Mouse (Mus musculus) embryo, embryonic 11.5 days (tissue): Measurements from ENCODE around the gene Olfr1475.
"Not testable (repeated sequence)": the region's sequence is repeated elsewhere in the genome, so short reads cannot be mapped to it uniquely, and the experiment has no call there.

ENCODE experiments used
- DNase-seq: peaks from one replicate; pipeline ENCODE4 v3.0.0-alpha.2; 2012; ENCODE audit warnings: low read depth, low spot score

Gene Olfr1475

DNA sequence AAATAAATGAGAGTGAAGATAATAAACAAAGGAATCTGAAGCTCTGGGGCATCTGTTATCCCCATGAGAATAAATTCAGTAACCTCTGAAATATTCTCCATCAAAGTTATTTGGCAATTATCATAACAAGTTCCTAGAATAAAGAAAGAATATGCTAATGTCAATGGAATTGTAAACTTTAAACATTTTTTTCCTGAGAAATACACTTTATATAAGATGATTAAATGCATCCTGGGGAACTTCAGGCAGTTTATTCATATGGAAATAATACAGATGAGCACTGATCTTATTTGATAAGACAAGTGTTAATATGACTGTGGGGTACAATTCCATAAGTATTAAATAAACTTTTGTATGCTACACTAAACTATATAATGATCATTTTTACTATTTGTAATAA lies at the start of gene Olfr1475:
TSS of gene Olfr1475 (minus strand) at position 101 of the 400 bp plus-strand sequence.
- DNase-seq: no peak

DNA sequence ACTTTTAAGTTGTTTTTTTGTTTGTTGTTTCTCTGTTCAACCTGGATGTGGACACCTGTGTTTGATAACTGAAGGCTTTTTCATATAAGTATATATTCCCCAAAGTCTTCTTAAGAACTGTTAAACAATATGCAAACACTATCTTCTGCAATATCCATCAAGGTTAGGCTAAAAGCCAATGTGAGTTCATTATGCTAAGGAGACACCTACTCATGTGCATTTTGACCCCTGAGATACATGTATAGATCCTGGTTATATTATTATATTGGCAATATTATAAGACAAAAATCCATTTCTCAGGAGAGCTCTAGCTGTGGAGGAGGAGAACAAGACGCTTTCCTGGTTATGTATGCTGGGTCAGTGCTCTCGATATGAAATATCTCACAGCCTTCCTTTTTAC lies 47.6 kb upstream of the Olfr1475 start, which contains the start of gene Olfr1480:
TSS of gene Olfr1480 (plus strand) at position 301 of the 400 bp plus-strand sequence.
- DNase-seq: no peak

DNA sequence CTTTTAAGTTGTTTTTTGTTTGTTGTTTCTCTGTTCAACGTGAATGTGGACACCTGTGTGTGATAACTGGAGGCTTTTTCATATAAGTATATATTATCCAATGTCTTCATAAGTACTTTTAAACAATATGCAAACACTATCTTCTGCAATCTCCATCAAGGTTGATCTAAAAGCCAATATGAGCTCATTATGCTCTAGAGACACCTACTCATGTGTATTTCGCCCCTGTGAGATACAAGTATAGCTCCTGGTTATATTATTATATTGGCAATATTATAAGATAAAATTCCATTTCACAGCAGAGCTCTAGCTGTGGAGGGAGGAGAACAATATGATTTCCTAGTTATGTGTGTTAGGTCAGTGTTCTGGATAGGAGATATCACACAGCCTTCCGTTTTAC lies 20.2 kb upstream of the Olfr1475 start, which contains the start of gene Olfr1477:
TSS of gene Olfr1477 (plus strand) at position 301 of the 400 bp plus-strand sequence.
- no peak for DNase-seq

DNA sequence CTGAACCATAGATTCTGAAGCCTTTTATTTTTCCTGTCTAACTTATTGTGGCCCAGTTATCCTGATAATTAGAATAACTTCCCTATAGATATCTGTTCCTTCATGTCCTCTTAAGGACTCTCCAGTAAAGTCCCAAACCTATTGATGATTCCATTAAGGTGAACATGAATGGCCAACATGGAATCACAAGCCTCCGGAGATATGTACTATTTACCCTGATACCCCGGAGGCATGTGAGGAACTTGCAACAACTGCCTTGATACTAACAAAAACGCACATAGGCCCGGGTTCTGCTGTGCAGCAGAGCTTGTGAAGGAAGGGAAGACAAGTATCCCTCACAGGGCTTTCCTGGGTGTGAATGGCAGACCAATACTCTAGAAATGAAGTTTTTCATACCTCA lies 10.7 kb downstream of the Olfr1475 start, which contains the start of gene Olfr1474:
TSS of gene Olfr1474 (plus strand) at position 301 of the 400 bp plus-strand sequence.
- not testable (repeated sequence) for DNase-seq

DNA sequence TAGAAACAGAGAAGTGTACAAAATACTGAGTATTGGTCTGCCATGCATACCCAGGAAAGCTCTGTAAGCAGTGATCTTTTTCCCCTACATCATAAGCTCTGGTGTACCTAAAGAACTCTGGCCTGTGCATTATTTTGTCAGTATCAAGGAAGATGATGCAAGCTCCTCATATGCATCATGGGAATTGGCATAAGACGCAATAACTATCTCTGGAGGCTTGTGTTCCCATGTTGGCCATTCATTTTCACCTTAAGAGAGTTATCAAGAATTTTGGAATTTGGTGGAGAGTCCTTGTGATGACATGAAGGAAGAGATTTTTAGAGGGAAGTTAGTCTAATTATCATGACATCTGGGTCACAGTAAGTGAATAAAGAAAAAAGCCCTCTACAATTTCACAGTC lies 24.0 kb downstream of the Olfr1475 start, which contains the start of gene Olfr1472:
TSS of gene Olfr1472 (minus strand) at position 101 of the 400 bp plus-strand sequence.
- no peak for DNase-seq

DNA sequence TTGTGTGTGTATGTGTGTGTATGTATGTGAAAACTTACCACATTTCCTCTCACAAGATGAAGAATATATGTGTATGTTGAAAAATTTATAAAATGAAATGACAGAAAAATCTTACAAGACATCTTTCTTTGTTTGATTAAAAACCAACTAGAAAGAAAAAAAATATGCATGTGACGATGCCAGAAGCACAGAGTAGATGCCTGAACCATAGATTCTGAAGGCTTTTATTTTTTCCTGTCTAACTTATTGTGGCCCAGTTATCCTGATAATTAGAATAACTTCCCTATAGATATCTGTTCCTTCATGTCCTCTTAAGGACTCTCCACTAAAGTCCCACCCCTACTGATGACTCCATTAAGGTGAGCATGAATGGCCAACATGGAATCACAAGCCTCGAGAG lies 36.9 kb downstream of the Olfr1475 start, which contains the start of gene Olfr1471:
TSS of gene Olfr1471 (plus strand) at position 301 of the 400 bp plus-strand sequence.
- not testable (repeated sequence) for DNase-seq
